Mouse (Mus musculus) heart, embryonic 14.5 days (tissue): ENCODE measurements around the gene 4930579F01Rik. TPM values are rescaled to one million over a fixed set of nuclear protein-coding genes. Genes with fewer than 3 reads are reported as not detected.

ENCODE experiments used
- ATAC-seq: fragments of 200-750 bp; cut with Nextera tagmentation; 2 replicates; pipeline ENCODE4 v1.8.0; 2017; ENCODE audit warnings: low read depth, moderate TSS enrichment; ENCODE audit not compliant: insufficient number of reproducible peaks, insufficient read depth, low FRiP score
- H3K27ac ChIP-seq, 2 experiments: fragments of 200-500 bp in 1 of 2; fragments of 300-500 bp in 1 of 2; sonication (generic) in 1 of 2; replicated peaks in 1 of 2; 2 replicates each; pipeline ENCODE4 v1.5.1; 2012 to 2014; ENCODE audit warnings: low read depth in 2 of 2, low read length in 2 of 2, control low read depth in 1 of 2, mild to moderate bottlenecking in 1 of 2, mixed read lengths in 1 of 2; ENCODE audit not compliant: control insufficient read depth in 1 of 2, insufficient read depth in 1 of 2
- H3K27me3 ChIP-seq: fragments of 300-500 bp; sonication (generic); 2 replicates; pipeline ENCODE4 v1.6.1; 2014; ENCODE audit warnings: mild to moderate bottlenecking, low read length, control low read depth; ENCODE audit not compliant: control insufficient read depth, insufficient read depth
- H3K36me3 ChIP-seq: fragments of 300-500 bp; sonication (generic); 2 replicates; pipeline ENCODE4 v1.6.1; 2014; ENCODE audit warnings: mild to moderate bottlenecking, control low read depth, low read length, mixed read lengths; ENCODE audit not compliant: control insufficient read depth, insufficient read depth
- H3K4me1 ChIP-seq, 2 experiments: fragments of 200-500 bp in 1 of 2; fragments of 300-500 bp in 1 of 2; sonication (generic) in 1 of 2; 2 replicates each; pipeline ENCODE4 v1.6.1; 2012 to 2014; ENCODE audit warnings: low read length in 2 of 2, control low read depth in 1 of 2, mixed read lengths in 1 of 2; ENCODE audit not compliant: control insufficient read depth in 2 of 2, insufficient read depth in 2 of 2
- H3K4me2 ChIP-seq: fragments of 300-500 bp; sonication (generic); 2 replicates; pipeline ENCODE4 v1.6.1; 2014; ENCODE audit warnings: mild to moderate bottlenecking, low read length
- H3K4me3 ChIP-seq, 2 experiments: fragments of 200-500 bp in 1 of 2; fragments of 300-500 bp in 1 of 2; sonication (generic) in 1 of 2; 2 replicates each; pipeline ENCODE4 v1.5.1; 2012 to 2014; ENCODE audit warnings: low read length in 2 of 2, mild to moderate bottlenecking in 2 of 2, control low read depth in 1 of 2, low read depth in 1 of 2, moderate library complexity in 1 of 2; ENCODE audit not compliant: control insufficient read depth in 1 of 2, insufficient read depth in 1 of 2
- H3K9ac ChIP-seq: fragments of 300-500 bp; sonication (generic); 2 replicates; pipeline ENCODE4 v1.6.1; 2014; ENCODE audit warnings: mild to moderate bottlenecking, low read length
- H3K9me3 ChIP-seq: fragments of 300-500 bp; sonication (generic); 2 replicates; pipeline ENCODE4 v1.6.1; 2016; ENCODE audit warnings: low read length, control low read depth; ENCODE audit not compliant: control insufficient read depth
- WGBS: fragments of 180-500 bp; shearing (Covaris S2); extraction: QIAGEN DNeasy Blood & Tissue Kit; methylation state at CpG from one replicate; pipeline ENCODE4 v1.1.7; 2014; 5-methylcytosine and 5-hydroxymethylcytosine counted together
- polyA plus RNA-seq: library from polyadenylated mRNA; unstranded; fragments of >200 nt; fragmentation: Nextera tagmentation; extraction: Ambion mirVana; gene quantifications from 2 replicates; pipeline ENCODE4 v1.2.1, GENCODE M21; 2014

The 4930579F01Rik gene
- polyA plus RNA-seq, 1 experiment from 2014 or later: not detected

DNA sequence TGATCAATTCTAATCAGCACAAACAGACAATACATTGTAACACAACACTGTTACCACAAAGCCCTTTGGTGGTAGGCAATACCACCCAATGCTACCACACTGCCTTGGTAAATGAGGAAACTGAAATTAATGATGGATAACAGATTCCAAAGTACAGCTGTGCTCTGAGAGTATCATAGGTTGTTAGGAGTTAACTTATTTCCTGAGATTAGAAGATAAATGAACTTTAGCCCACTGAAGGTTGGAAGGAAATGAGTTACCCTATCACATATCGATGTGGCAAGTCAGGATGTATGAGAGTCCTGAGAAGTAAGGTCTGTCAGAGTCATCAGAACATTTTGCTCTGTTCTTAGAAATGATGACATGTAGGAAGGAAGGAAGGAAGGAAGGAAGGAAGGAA, 59.1 kb downstream of the 4930579F01Rik start:
- no peak for ATAC-seq
- 73% methylated on average over 1 of the region's 1 CpGs for WGBS
- H3K27ac ChIP-seq: no peak overlapping the region

DNA sequence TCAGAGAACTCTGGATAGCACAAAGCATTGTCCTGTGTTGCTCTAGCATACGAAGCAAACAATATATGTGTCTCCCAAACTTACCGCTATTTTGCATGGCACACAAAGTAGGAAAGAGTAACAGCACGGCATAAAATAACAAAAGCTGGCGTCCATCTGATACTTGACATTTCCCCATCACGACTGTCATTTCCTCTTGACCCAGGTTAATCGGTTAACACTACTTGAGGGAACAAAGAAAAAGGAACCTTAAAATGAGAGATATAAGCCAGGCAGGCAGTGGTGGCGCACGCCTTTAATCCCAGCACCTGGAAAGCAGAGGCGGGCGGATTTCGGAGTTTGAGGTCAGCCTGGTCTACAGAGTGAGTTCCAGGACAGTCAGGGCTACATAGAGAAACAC, 59.7 kb downstream of the 4930579F01Rik start:
- no peaks in the 10 kb centered on the region for H3K9me3 ChIP-seq
- no peaks in the 10 kb centered on the region for H3K36me3 ChIP-seq
- no peak overlapping the region for H3K9ac ChIP-seq
- no peak overlapping the region for H3K27ac ChIP-seq
- 73% methylated on average over 11 of the region's 11 CpGs for WGBS
- no peak overlapping the region for H3K4me2 ChIP-seq
- H3K4me1 ChIP-seq: peaks cover 0 to 4% of the 10 kb centered on the region in 2 experiments; a peak in 1 of 4 replicates
- H3K4me3 ChIP-seq: no peak overlapping the region
- H3K27me3 ChIP-seq: no peaks in the 10 kb centered on the region
- ATAC-seq: no peak

More for the DNA sequence above, 59.1 kb downstream of the 4930579F01Rik start:
- Histone ChIP-seq H3K9me3 (no peaks in the 10 kb centered on the region), H3K9ac (no peak overlapping the region), H3K4me3 (no peak overlapping the region), H3K4me2 (no peak overlapping the region), H3K36me3 (no peaks in the 10 kb centered on the region), H3K4me1 (peaks cover 0 to under 1% of the 10 kb centered on the region in 2 experiments; a peak in 1 of 4 replicates), H3K27me3 (no peaks in the 10 kb centered on the region)

DNA sequence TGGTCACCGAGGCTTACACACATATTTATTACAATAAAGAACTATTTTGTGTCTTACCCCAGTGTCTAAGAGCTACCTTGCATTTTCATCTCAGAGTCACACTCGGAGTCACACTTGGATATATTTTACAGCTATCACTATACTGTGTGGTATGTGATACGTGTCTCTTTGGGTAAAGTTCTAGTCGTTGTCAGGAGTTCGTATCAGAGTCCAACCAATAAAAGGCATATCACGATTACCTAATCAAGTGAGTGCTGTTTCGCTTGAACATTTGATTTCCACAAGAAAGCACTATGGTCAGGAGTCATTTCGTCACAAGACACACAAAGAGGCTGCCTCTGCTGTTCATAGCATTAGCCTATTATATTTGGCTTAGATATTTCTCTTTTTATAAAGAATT, 60.2 kb downstream of the 4930579F01Rik start:
- Histone ChIP-seq H3K36me3 (no peaks in the 10 kb centered on the region), H3K4me2 (no peak overlapping the region), H3K27ac (no peak overlapping the region), H3K27me3 (no peaks in the 10 kb centered on the region), H3K9me3 (no peaks in the 10 kb centered on the region), H3K4me3 (no peak overlapping the region), H3K9ac (no peak overlapping the region), H3K4me1 (peaks cover 0 to 6% of the 10 kb centered on the region in 2 experiments; a peak in 1 of 4 replicates)
- ATAC-seq: no peak
- WGBS: 88% methylated on average over 8 of the region's 8 CpGs

DNA sequence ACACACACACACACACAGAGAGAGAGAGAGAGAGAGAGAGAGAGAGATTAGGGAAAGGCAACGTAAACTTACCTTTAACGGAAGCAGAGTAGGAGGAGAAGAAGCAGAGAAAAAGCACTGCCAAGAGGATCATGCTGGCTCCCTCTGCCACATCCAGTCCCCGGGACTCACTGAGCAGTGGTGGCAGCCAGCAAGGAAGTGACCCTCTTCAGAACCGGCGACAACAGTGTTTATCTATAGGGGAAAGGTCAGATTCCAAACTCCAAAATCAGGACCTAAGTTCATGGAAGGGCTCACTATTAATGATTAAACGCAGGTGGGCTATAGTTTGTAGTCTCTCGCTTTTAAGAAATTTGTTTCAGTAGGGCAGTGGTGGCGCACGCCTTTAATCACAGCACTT, 62.5 kb downstream of the 4930579F01Rik start:
- Histone ChIP-seq H3K4me2 (no peak overlapping the region), H3K4me3 (no peak overlapping the region), H3K36me3 (no peaks in the 10 kb centered on the region), H3K9me3 (no peaks in the 10 kb centered on the region), H3K27me3 (no peaks in the 10 kb centered on the region), H3K27ac (no peak overlapping the region), H3K4me1 (peaks cover 2 to 6% of the 10 kb centered on the region in 2 experiments; a peak in 2 of 4 replicates), H3K9ac (no peak overlapping the region)
- WGBS: 48% methylated on average over 9 of the region's 9 CpGs
- ATAC-seq: no peak

DNA sequence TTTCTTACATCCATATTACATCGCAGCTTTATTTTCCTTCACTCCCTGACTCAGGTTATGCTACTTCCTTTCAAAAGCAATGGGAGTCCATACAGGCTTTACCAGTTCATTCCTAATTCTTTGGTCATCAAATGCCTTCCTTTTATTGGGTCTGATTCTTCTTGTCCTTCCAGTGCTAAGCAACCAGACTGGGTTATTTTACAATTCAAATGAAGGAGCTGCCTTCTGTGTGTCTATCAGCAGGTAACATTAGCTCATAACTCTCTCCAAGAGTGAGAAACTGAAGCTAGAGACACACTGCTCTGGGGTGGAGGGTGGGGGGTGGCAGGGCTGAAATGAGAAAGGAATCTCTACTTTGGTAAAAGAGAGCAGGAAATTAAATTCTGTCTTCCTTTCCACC, 62.9 kb downstream of the 4930579F01Rik start:
- Histone ChIP-seq H3K36me3 (no peaks in the 10 kb centered on the region), H3K4me2 (no peak overlapping the region), H3K9me3 (no peaks in the 10 kb centered on the region), H3K4me3 (no peak overlapping the region), H3K27me3 (no peaks in the 10 kb centered on the region), H3K27ac (no peak overlapping the region), H3K9ac (no peak overlapping the region), H3K4me1 (peaks cover 2 to 6% of the 10 kb centered on the region in 2 experiments; a peak in 2 of 4 replicates)
- WGBS: 69% methylated on average over 1 of the region's 1 CpGs
- no peak for ATAC-seq

DNA sequence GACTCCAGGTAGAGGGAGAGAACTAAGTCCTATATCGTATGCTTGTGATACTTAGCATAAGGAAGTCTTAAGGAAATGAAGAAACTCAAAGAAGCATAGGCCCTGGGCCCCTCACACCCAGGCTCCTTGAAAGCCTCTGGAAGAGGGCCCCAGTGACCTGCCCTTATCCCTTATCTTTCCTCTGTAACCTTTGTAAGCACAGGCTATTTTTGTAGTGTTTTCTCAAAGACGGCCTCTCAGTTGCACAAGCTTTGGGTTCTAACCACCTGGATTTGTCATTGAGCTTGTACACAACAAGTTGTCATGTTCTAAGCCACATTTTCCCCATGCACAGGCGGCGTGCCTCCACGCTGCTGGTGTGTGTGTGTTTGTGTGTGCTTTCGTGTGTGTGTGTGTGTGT, 64.5 kb downstream of the 4930579F01Rik start:
- Histone ChIP-seq H3K4me2 (no peak overlapping the region), H3K4me3 (no peak overlapping the region), H3K9me3 (no peaks in the 10 kb centered on the region), H3K27me3 (no peaks in the 10 kb centered on the region), H3K9ac (no peak overlapping the region), H3K36me3 (no peaks in the 10 kb centered on the region), H3K4me1 (peaks cover 2 to 6% of the 10 kb centered on the region in 2 experiments; a peak in 2 of 4 replicates), H3K27ac (no peak overlapping the region)
- no peak for ATAC-seq
- 71% methylated on average over 6 of the region's 6 CpGs for WGBS

DNA sequence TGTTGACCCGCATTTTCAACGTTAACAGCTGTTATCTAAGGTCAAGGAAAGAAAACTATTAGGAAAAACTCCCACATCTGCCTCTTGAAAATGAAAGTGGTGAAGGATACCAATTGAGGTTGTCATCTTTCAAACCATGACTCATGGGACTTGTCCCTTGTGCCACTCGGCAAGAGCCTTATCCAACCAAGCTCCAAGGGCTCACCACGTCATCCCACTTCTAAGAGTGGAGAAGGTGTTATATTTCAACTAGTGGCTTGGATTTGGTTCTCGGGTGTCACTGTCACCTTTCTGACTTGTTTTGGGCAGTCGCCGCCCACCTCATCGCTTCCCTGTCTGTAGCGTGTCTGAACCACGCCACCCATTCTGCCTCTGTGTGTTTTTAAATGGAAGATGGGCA, 69.8 kb downstream of the 4930579F01Rik start:
- no peak for ATAC-seq
- Histone ChIP-seq H3K4me2 (no peak overlapping the region), H3K4me3 (no peak overlapping the region), H3K36me3 (no peaks in the 10 kb centered on the region), H3K9me3 (no peaks in the 10 kb centered on the region), H3K4me1 (peaks cover 12 to 14% of the 10 kb centered on the region in 2 experiments), H3K9ac (no peak overlapping the region), H3K27me3 (no peaks in the 10 kb centered on the region), H3K27ac (no peak overlapping the region)
- WGBS: 71% methylated on average over 10 of the region's 10 CpGs

DNA sequence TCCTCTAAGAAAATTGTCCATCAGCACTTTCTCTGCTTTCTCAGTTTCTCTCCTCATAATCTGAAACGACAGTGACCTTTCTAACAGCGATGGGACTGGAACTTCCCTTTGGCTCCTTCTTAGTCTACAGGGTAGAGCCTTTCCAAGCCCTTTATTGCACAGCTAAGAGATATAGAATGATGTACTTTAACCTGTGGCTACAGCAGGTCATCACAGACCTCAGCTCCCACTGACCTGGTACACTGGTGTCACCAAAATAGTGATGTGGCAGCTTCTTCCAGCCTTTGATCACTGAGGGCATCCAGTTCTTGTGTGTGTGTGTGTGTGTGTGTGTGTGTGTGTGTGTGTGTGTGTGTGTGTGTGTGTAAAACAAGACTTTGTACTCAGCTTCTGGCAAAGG, 72.2 kb downstream of the 4930579F01Rik start:
- H3K4me2 ChIP-seq: no peak overlapping the region
- H3K27me3 ChIP-seq: no peaks in the 10 kb centered on the region
- H3K9ac ChIP-seq: no peak overlapping the region
- ATAC-seq: no peak
- WGBS: 91% methylated on average over 2 of the region's 2 CpGs
- H3K4me1 ChIP-seq: peaks cover 22 to 34% of the 10 kb centered on the region in 2 experiments
- H3K9me3 ChIP-seq: no peaks in the 10 kb centered on the region
- H3K36me3 ChIP-seq: no peaks in the 10 kb centered on the region
- H3K4me3 ChIP-seq: no peak overlapping the region
- no peak overlapping the region for H3K27ac ChIP-seq
